Comparison of ENCODE assay signal across 8 mouse cellular contexts in genomic region chr7:45051601-45051974, GRCm38 (mm10). TPM values are rescaled to one million over a fixed set of nuclear protein-coding genes. Genes with fewer than 3 reads are reported as not detected.
DNase-seq lines count a peak whose midpoint lies in the region; ATAC-seq and TF ChIP-seq lines count a peak whose summit lies in the region.

No protein-coding gene starts in this region.

- H3K9me3 ChIP-seq in liver, embryonic 11.5 days (ENCODE audit: control insufficient read depth, low read length): no peaks in the 10 kb centered on the region

- ATAC-seq in cerebellum, adult (ENCODE audit: insufficient number of reproducible peaks, low FRiP score, low TSS enrichment): no peak
- no peak for ATAC-seq in liver, embryonic 11.5 days (replicated peaks; ENCODE audit: low FRiP score)

- H3K4me3 ChIP-seq in embryonic fibroblast, embryonic 13.5 days (ENCODE audit: insufficient read depth, low read length): peak overlapping the region; percentile 77
- peak overlapping the region; percentile 72 for H3K4me3 ChIP-seq in liver, embryonic 11.5 days (ENCODE audit: low read depth, low read length)

- no peak for TF ChIP-seq CTCF in embryonic fibroblast, embryonic 13.5 days (IDR thresholded peaks at IDR 0.05; ENCODE audit: borderline replicate concordance, insufficient read depth, low read length)

- intact Hi-C loops in left cerebral cortex, postnatal 25 days (cut with DNase I): no loop called here

- H3K27ac ChIP-seq in embryonic fibroblast, embryonic 13.5 days (ENCODE audit: insufficient read depth, low read length): peak overlapping the region; percentile 94; the same call in 1 of the 2 replicates
- H3K27ac ChIP-seq in liver, embryonic 11.5 days (ENCODE audit: low read depth, low read length): peak overlapping the region; percentile 99

- H3K4me1 ChIP-seq in embryonic fibroblast, embryonic 13.5 days (ENCODE audit: control insufficient read depth, insufficient read depth, low read length): no peaks in the 10 kb centered on the region
- peaks cover 15% of the 10 kb centered on the region for H3K4me1 ChIP-seq in liver, embryonic 11.5 days (replicated peaks; ENCODE audit: control insufficient read depth, insufficient read depth, low read length)

- 6% methylated on average over 13 of the region's 13 CpGs for WGBS in liver, embryonic 11.5 days

- H3K27me3 ChIP-seq in liver, embryonic 11.5 days (replicated peaks; ENCODE audit: control insufficient read depth, insufficient read depth, low read length): no peaks in the 10 kb centered on the region

- no peak for TF ChIP-seq POLR2A in embryonic fibroblast, embryonic 13.5 days (IDR thresholded peaks at IDR 0.05; ENCODE audit: low read depth, low read length)

- peak overlapping the region; percentile 91 for H3K9ac ChIP-seq in liver, embryonic 11.5 days (ENCODE audit: low read depth, low read length)

- DNase-seq in cerebellum, adult 9-11 months: peak; percentile 64
- peak; percentile 23 for DNase-seq in 3T3-L1 (ENCODE audit: low read depth, low spot score)
- DNase-seq in liver, embryonic 11.5 days (ENCODE audit: low spot score): no peak
- no peak for DNase-seq in left cerebral cortex, postnatal 25 days (ENCODE audit: low spot score in 2 of 2)
- DNase-seq in adrenal gland, adult 8-10 months: no peak
- no peak for DNase-seq in yolk sac, embryonic 10.5 days (ENCODE audit: low spot score)

- H3K36me3 ChIP-seq in liver, embryonic 11.5 days (ENCODE audit: control insufficient read depth, insufficient read depth, low read length): peaks cover 38% of the 10 kb centered on the region

- H3K4me2 ChIP-seq in liver, embryonic 11.5 days: peak overlapping the region; percentile 100

RNA-seq across cellular contexts. Expression of gene Prr12, which starts 1.1 kb away (rescaled TPM):
- 15.4 and 16.9 TPM in 2 replicates for polyA plus RNA-seq in embryonic fibroblast, embryonic 13.5 days (2011; ENCODE audit: insufficient read length, low read depth, missing spikeins)
- polyA plus RNA-seq in liver, embryonic 11.5 days (2014; fragmentation: Nextera tagmentation; extraction: Ambion mirVana): 7.3 and 8.7 TPM in 2 replicates
- total RNA-seq in left cerebral cortex, postnatal 25 days (2021): 10 to 100 TPM; 59.1 to 65.5 TPM
- total RNA-seq in adrenal gland, adult 8-10 months (2022): 10 to 100 TPM; 64.6 to 86.8 (median 70.0) TPM

RNA-seq across cellular contexts. Expression of gene Nosip, which starts 10.6 kb away (rescaled TPM):
- polyA plus RNA-seq in embryonic fibroblast, embryonic 13.5 days (2011; ENCODE audit: insufficient read length, low read depth, missing spikeins): 33.0 and 38.0 TPM in 2 replicates
- 60.9 and 63.0 TPM in 2 replicates for polyA plus RNA-seq in liver, embryonic 11.5 days (2014; fragmentation: Nextera tagmentation; extraction: Ambion mirVana)
- 10 to 100 TPM; 48.5 to 53.0 TPM for total RNA-seq in left cerebral cortex, postnatal 25 days (2021)
- 10 to 100 TPM; 57.5 to 81.7 (median 66.6) TPM for total RNA-seq in adrenal gland, adult 8-10 months (2022)

RNA-seq across cellular contexts. Expression of gene Prrg2, which starts 10.9 kb away (rescaled TPM):
- 15.1 and 17.5 TPM in 2 replicates for polyA plus RNA-seq in embryonic fibroblast, embryonic 13.5 days (2011; ENCODE audit: insufficient read length, low read depth, missing spikeins)
- polyA plus RNA-seq in liver, embryonic 11.5 days (2014; fragmentation: Nextera tagmentation; extraction: Ambion mirVana): 12.0 and 12.4 TPM in 2 replicates
- total RNA-seq in left cerebral cortex, postnatal 25 days (2021): 1 to 10 TPM; 7.3 to 7.6 TPM
- 10 to 100 TPM; 16.4 to 20.5 (median 17.1) TPM for total RNA-seq in adrenal gland, adult 8-10 months (2022)

RNA-seq across cellular contexts. Expression of gene Rras, which starts 33.8 kb away (rescaled TPM):
- polyA plus RNA-seq in embryonic fibroblast, embryonic 13.5 days (2011; ENCODE audit: insufficient read length, low read depth, missing spikeins): 83.0 and 116 TPM in 2 replicates
- polyA plus RNA-seq in liver, embryonic 11.5 days (2014; fragmentation: Nextera tagmentation; extraction: Ambion mirVana): 19.3 and 21.6 TPM in 2 replicates
- 10 to 100 TPM; 12.0 to 13.8 TPM for total RNA-seq in left cerebral cortex, postnatal 25 days (2021)
- total RNA-seq in adrenal gland, adult 8-10 months (2022): 100 to 1,000 TPM in 3 of 4 experiments, 10 to 100 TPM in 1; 89.6 to 138 (median 129) TPM

RNA-seq across cellular contexts. Expression of gene Scaf1, which starts 35.4 kb away (rescaled TPM):
- polyA plus RNA-seq in embryonic fibroblast, embryonic 13.5 days (2011; ENCODE audit: insufficient read length, low read depth, missing spikeins): 75.4 and 79.8 TPM in 2 replicates
- 37.5 and 40.1 TPM in 2 replicates for polyA plus RNA-seq in liver, embryonic 11.5 days (2014; fragmentation: Nextera tagmentation; extraction: Ambion mirVana)
- 100 to 1,000 TPM; 161 to 163 TPM for total RNA-seq in left cerebral cortex, postnatal 25 days (2021)
- total RNA-seq in adrenal gland, adult 8-10 months (2022): 100 to 1,000 TPM in 2 of 4 experiments, 10 to 100 TPM in 2; 88.5 to 120 (median 101) TPM

Comparison
In these comparisons a context has a peak if more than half of its experiments do, and no peak if none do; other contexts are left out.
1. DNase-seq: peak in cerebellum, adult 9-11 months (single experiment) and 3T3-L1 (single experiment); none in liver, embryonic 11.5 days (single experiment), left cerebral cortex, postnatal 25 days (0 of 2), adrenal gland, adult 8-10 months (single experiment) and yolk sac, embryonic 10.5 days (single experiment).